Mouse (Mus musculus) gastrocnemius, adult 2 months (tissue): ENCODE measurements around the gene Grin2c. TPM values are rescaled to one million over a fixed set of nuclear protein-coding genes. Genes with fewer than 3 reads are reported as not detected.

ENCODE experiments used
- DNase-seq: peaks from one replicate; pipeline ENCODE4 v3.0.0; 2022
- H3K27ac ChIP-seq: fragments of 200-600 bp; 2 replicates; pipeline ENCODE4 v1.8.1; 2022; ENCODE audit warnings: mild to moderate bottlenecking
- H3K4me3 ChIP-seq: fragments of 200-600 bp; 2 replicates; pipeline ENCODE4 v1.8.1; 2022; ENCODE audit warnings: mild to moderate bottlenecking, moderate library complexity
- CTCF ChIP-seq: fragments of 200-600 bp; IDR thresholded peaks from 2 replicates; pipeline ENCODE4 v1.8.1; 2022; ENCODE audit warnings: antibody characterized with exemption, mild to moderate bottlenecking, moderate library complexity
- intact Hi-C: fragments of 180-260 bp; cut with DNase I; formaldehyde crosslinking; loops from one replicate; pipeline ENCODE4 v1.15.1; 2025
- long read RNA-seq, 2 experiments: library from polyadenylated mRNA; stranded (forward); transcript quantifications; one replicate each; pipeline ENCODE4 v2.0.0; 2021
- total RNA-seq, 2 experiments: library from RNA; stranded (reverse); gene quantifications; 2 replicates each; pipeline ENCODE4 v1.2.3; 2021

Grin2c gene
- total RNA-seq: under 1 TPM in 1 of 2 experiments, not detected in 1; 0.06 TPM
- long read RNA-seq, experiment 1: 0 reads
- long read RNA-seq, experiment 2: 0 reads

GRCm38 (mm10) chr11:115267061-115267883 is at the start of gene Grin2c:
Gene Grin2c (minus strand): TSS chr11:115267243.
- intact Hi-C loops: no loop called here
- DNase-seq: no peak
- Histone ChIP-seq H3K4me3 (peak within 1 kb of the TSS; percentile 63), H3K27ac (no peak within 1 kb of the TSS)
- no peak for TF ChIP-seq CTCF

GRCm38 (mm10) chr11:115314249-115314648 is 47.2 kb upstream of the Grin2c start:
- DNase-seq: no peak
- intact Hi-C loops: no loop called here

GRCm38 (mm10) chr11:115308781-115309180 is 41.7 kb upstream of the Grin2c start:
- intact Hi-C loops: no loop called here
- no peak for DNase-seq

More at GRCm38 (mm10) chr11:115314249-115314648, 47.2 kb upstream of the Grin2c start:
- no peak overlapping the region for H3K27ac ChIP-seq
- no peak overlapping the region for H3K4me3 ChIP-seq
- peak; percentile 37; the same call in 1 of the 2 replicates for TF ChIP-seq CTCF

GRCm38 (mm10) chr11:115306863-115307262 is 39.8 kb upstream of the Grin2c start, which contains the start of gene Otop2:
Gene Otop2 (plus strand): TSS chr11:115307163.
- intact Hi-C loops: no loop called here
- H3K4me3 ChIP-seq: no peak within 1 kb of the TSS
- H3K27ac ChIP-seq: no peak within 1 kb of the TSS
- peak; percentile 13 for DNase-seq
- no peak for TF ChIP-seq CTCF

More at GRCm38 (mm10) chr11:115308781-115309180, 41.7 kb upstream of the Grin2c start:
- no peak for TF ChIP-seq CTCF
- Histone ChIP-seq H3K27ac (no peak overlapping the region), H3K4me3 (no peak overlapping the region)

- no peak for DNase-seq
- no peak for TF ChIP-seq CTCF
Measured at GRCm38 (mm10) chr11:115303167-115303566, 36.1 kb upstream of the Grin2c start.

GRCm38 (mm10) chr11:115301351-115301750 is 34.3 kb upstream of the Grin2c start:
- Histone ChIP-seq H3K27ac (no peak overlapping the region), H3K4me3 (no peak overlapping the region)
- DNase-seq: no peak
- intact Hi-C loops: no loop called here
- no peak for TF ChIP-seq CTCF

More at GRCm38 (mm10) chr11:115303167-115303566, 36.1 kb upstream of the Grin2c start:
- intact Hi-C loops: no loop called here
- no peak overlapping the region for H3K27ac ChIP-seq
- H3K4me3 ChIP-seq: no peak overlapping the region

GRCm38 (mm10) chr11:115300745-115301144 is 33.7 kb upstream of the Grin2c start:
- no peak for TF ChIP-seq CTCF
- Histone ChIP-seq H3K27ac (no peak overlapping the region), H3K4me3 (no peak overlapping the region)
- intact Hi-C loops: no loop called here
- no peak for DNase-seq

GRCm38 (mm10) chr11:115298160-115298559 is 31.1 kb upstream of the Grin2c start:
- no peak for DNase-seq
- H3K27ac ChIP-seq: no peak overlapping the region
- no peak for TF ChIP-seq CTCF
- no peak overlapping the region for H3K4me3 ChIP-seq
- intact Hi-C loops: no loop called here

GRCm38 (mm10) chr11:115297214-115297826 is 30.3 kb upstream of the Grin2c start, which contains the start of gene Fads6:
Gene Fads6 (minus strand): TSS chr11:115297663.
- H3K27ac ChIP-seq: peak within 1 kb of the TSS; percentile 79
- intact Hi-C loops: no loop called here
- peak within 1 kb of the TSS; percentile 78 for H3K4me3 ChIP-seq
- DNase-seq: peak; percentile 78
- peak; percentile 54 for TF ChIP-seq CTCF

GRCm38 (mm10) chr11:115296471-115297210 is 29.6 kb upstream of the Grin2c start:
- no peak for TF ChIP-seq CTCF
- H3K27ac ChIP-seq: peak overlapping the region; percentile 79
- intact Hi-C loops: no loop called here
- no peak for DNase-seq
- H3K4me3 ChIP-seq: peak overlapping the region; percentile 78

GRCm38 (mm10) chr11:115295939-115296338 is 28.9 kb upstream of the Grin2c start:
- TF ChIP-seq CTCF: no peak
- no peak for DNase-seq
- intact Hi-C loops: no loop called here
- Histone ChIP-seq H3K4me3 (no peak overlapping the region), H3K27ac (no peak overlapping the region)

GRCm38 (mm10) chr11:115292631-115293375 is 25.8 kb upstream of the Grin2c start:
- H3K27ac ChIP-seq: no peak overlapping the region
- DNase-seq: no peak
- intact Hi-C loops: no loop called here
- H3K4me3 ChIP-seq: no peak overlapping the region
- TF ChIP-seq CTCF: no peak
